Comparison of ENCODE assay signal across 18 mouse cellular contexts in genomic region chr12:70354926-70355325, GRCm38 (mm10). TPM values are rescaled to one million over a fixed set of nuclear protein-coding genes. Genes with fewer than 3 reads are reported as not detected.
"Had no signal": no experiment of that assay in that cellular context is flagged by ENCODE, and none has a peak within 500 bp of the region (broad histone marks: within the 10 kb centered on the region; RNA-seq: fewer than 3 reads in every experiment).

No protein-coding gene starts in this region.

- H3K4me3 ChIP-seq: lung, embryonic 15.5 days; megakaryocyte, embryonic 14.5 days; midbrain, embryonic 13.5 days; midbrain, embryonic 15.5 days; neural tube, embryonic 12.5 days; stomach, embryonic 15.5 days had no signal

- H3K36me3 ChIP-seq: lung, embryonic 15.5 days; midbrain, embryonic 13.5 days; midbrain, embryonic 15.5 days; neural tube, embryonic 12.5 days; stomach, embryonic 15.5 days had no signal

- H3K4me2 ChIP-seq: lung, embryonic 15.5 days; midbrain, embryonic 11.5 days; midbrain, embryonic 13.5 days; midbrain, embryonic 15.5 days; neural tube, embryonic 12.5 days; stomach, embryonic 15.5 days had no signal

- H3K27ac ChIP-seq: lung, embryonic 15.5 days; macrophage; midbrain, embryonic 13.5 days; midbrain, embryonic 15.5 days; neural tube, embryonic 12.5 days; stomach, embryonic 15.5 days; stomach, postnatal 0 days had no signal

- DNase-seq: liver, postnatal 0 days; lung, adult 2 months; lung, postnatal 14 days; lung, postnatal 36 days; right cerebral cortex, postnatal 14 days; thymus, postnatal 14 days; thymus, postnatal 36 days had no signal

- ATAC-seq: liver, postnatal 0 days; lung, postnatal 0 days; midbrain, embryonic 13.5 days; midbrain, embryonic 15.5 days had no signal

- H3K27me3 ChIP-seq: midbrain, embryonic 13.5 days; midbrain, embryonic 15.5 days; neural tube, embryonic 12.5 days; stomach, embryonic 15.5 days had no signal

- H3K9me3 ChIP-seq: lung, embryonic 15.5 days; megakaryocyte, embryonic 14.5 days; midbrain, embryonic 13.5 days; midbrain, embryonic 15.5 days; neural tube, embryonic 12.5 days; stomach, embryonic 15.5 days had no signal

- H3K4me1 ChIP-seq: lung, embryonic 15.5 days; megakaryocyte, embryonic 14.5 days; midbrain, embryonic 15.5 days; neural tube, embryonic 12.5 days; stomach, embryonic 15.5 days had no signal

- H3K9ac ChIP-seq: liver, postnatal 0 days; lung, embryonic 15.5 days; midbrain, embryonic 13.5 days; midbrain, embryonic 15.5 days; neural tube, embryonic 12.5 days; stomach, embryonic 15.5 days had no signal

RNA-seq across cellular contexts. Expression of gene Trim9, which starts 7.5 kb away (rescaled TPM):
- total RNA-seq: monocyte, adult 5-6 weeks had no signal
